Mouse (Mus musculus) forebrain, embryonic 15.5 days (tissue): ENCODE measurements around the gene Tbc1d16. TPM values are rescaled to one million over a fixed set of nuclear protein-coding genes. Genes with fewer than 3 reads are reported as not detected.
A peak's percentile ranks its signal among the peaks of the same experiment; 100 is the strongest.

Experiments
- microRNA-seq: library from miRNA; unstranded; fragments of <30 nt; microRNA quantifications from one replicate; pipeline ENCODE4, GENCODE M21; 2016
- polyA plus RNA-seq: library from polyadenylated mRNA; unstranded; fragments of >200 nt; fragmentation: Nextera tagmentation; extraction: Ambion mirVana; gene quantifications from 2 replicates; pipeline ENCODE4 v1.2.1, GENCODE M21; 2015

The Tbc1d16 gene
- polyA plus RNA-seq, 1 experiment from 2014 or later, result 54.6 TPM

Small RNAs within 50 kb of the gene (microRNA-seq; reads per million reads assigned to microRNA genes)
- gene Mir6934, result 4.0 reads per million, percentile 13 among the genes with 10 or more reads in this experiment

Other genes starting within 250 kb of the Tbc1d16 start
- gene Enpp7, start 240.3 kb downstream of the Tbc1d16 start, polyA plus RNA-seq, result not detected in 2 replicates
- 30.4 and 31.8 TPM in 2 replicates for gene Cbx2, start 205.5 kb downstream of the Tbc1d16 start, polyA plus RNA-seq
- gene Cbx8, start 187.5 kb downstream of the Tbc1d16 start, polyA plus RNA-seq, result 13.8 and 14.1 TPM in 2 replicates
- 15.5 and 16.5 TPM in 2 replicates for gene Cbx4, start 142.3 kb downstream of the Tbc1d16 start, polyA plus RNA-seq
- 12.9 and 13.7 TPM in 2 replicates for gene Ccdc40, start 73 bp upstream of the Tbc1d16 start, polyA plus RNA-seq
- gene Gaa, start 39.4 kb upstream of the Tbc1d16 start, polyA plus RNA-seq, result 43.9 and 49.8 TPM in 2 replicates
- 302 and 313 TPM in 2 replicates for gene Eif4a3, start 71.6 kb upstream of the Tbc1d16 start, polyA plus RNA-seq
- gene Card14, start 79.3 kb upstream of the Tbc1d16 start, polyA plus RNA-seq, result 0.09 and 0.18 TPM in 2 replicates
- gene Sgsh, start 127.0 kb upstream of the Tbc1d16 start, polyA plus RNA-seq, result 3.0 and 3.7 TPM in 2 replicates
- gene Slc26a11, start 127.1 kb upstream of the Tbc1d16 start, polyA plus RNA-seq, result 3.5 and 3.9 TPM in 2 replicates
- gene Rnf213, start 164.6 kb upstream of the Tbc1d16 start, polyA plus RNA-seq, result 0.75 and 1.4 TPM in 2 replicates